Mouse (Mus musculus) E14TG2a.4 (cell line): ENCODE results near the gene Arhgef3.

Experiments
- CTCF ChIP-seq: conservative IDR thresholded peaks from 2 replicates; pipeline ENCODE4 v1.5.1; 2014; ENCODE audit warnings: low read length
- POU5F1 ChIP-seq: IDR thresholded peaks from 2 replicates; pipeline ENCODE4 v1.6.1; 2014; ENCODE audit warnings: low read length, borderline replicate concordance

- no peak for TF ChIP-seq CTCF
- no peak for TF ChIP-seq POU5F1
Observed at GRCm38 (mm10) chr14:27315737-27316136, 201.0 kb downstream of the Arhgef3 start.
